Mouse (Mus musculus) hindlimb bud, embryonic 11.5 days (tissue): ENCODE data around the gene Dcp1b.
A peak's percentile ranks its signal among the peaks of the same experiment; 100 is the strongest.

Experiments used
- DNase-seq: peaks from one replicate; pipeline ENCODE4 v3.0.0-alpha.2; 2012; ENCODE audit warnings: low read depth, low spot score; ENCODE audit errors: extremely low spot score

Gene Dcp1b

GRCm38 (mm10) chr6:119228861-119229603 lies 54.0 kb downstream of the Dcp1b start:
- DNase-seq, result no peak

GRCm38 (mm10) chr6:119233066-119233465 lies 58.0 kb downstream of the Dcp1b start:
- peak; percentile 28 for DNase-seq

- no peak for DNase-seq
Observed at GRCm38 (mm10) chr6:119235441-119235840, 60.4 kb downstream of the Dcp1b start.

GRCm38 (mm10) chr6:119236241-119236640 lies 61.2 kb downstream of the Dcp1b start, which contains the start of gene Cacna2d4:
Gene Cacna2d4, plus strand, starts transcription at chr6:119236526.
- DNase-seq, result no peak

GRCm38 (mm10) chr6:119237427-119237989 lies 62.5 kb downstream of the Dcp1b start:
- no peak for DNase-seq

GRCm38 (mm10) chr6:119239341-119240005 lies 64.4 kb downstream of the Dcp1b start:
- DNase-seq, result no peak

GRCm38 (mm10) chr6:119240256-119240655 lies 65.2 kb downstream of the Dcp1b start:
- no peak for DNase-seq

GRCm38 (mm10) chr6:119240871-119241705 lies 66.0 kb downstream of the Dcp1b start:
- DNase-seq, result no peak

- no peak for DNase-seq
Observed at GRCm38 (mm10) chr6:119246082-119246481, 71.0 kb downstream of the Dcp1b start.

- no peak for DNase-seq
Observed at GRCm38 (mm10) chr6:119248578-119248977, 73.5 kb downstream of the Dcp1b start.

GRCm38 (mm10) chr6:119249726-119250125 lies 74.7 kb downstream of the Dcp1b start:
- no peak for DNase-seq

- no peak for DNase-seq
Observed at GRCm38 (mm10) chr6:119251704-119252103, 76.7 kb downstream of the Dcp1b start.
